Mouse (Mus musculus): Measurements from ENCODE around the gene Atp8b3. TPM values are rescaled to one million over a fixed set of nuclear protein-coding genes. Genes with fewer than 3 reads are reported as not detected.
A peak's percentile ranks its signal among the peaks of the same experiment; 100 is the strongest.

The Atp8b3 gene
- polyA plus RNA-seq, 1 experiment from 2014 or later, result 0.23 TPM

GRCm38 (mm10) chr10:80576351-80577194, 37.6 kb upstream of the Atp8b3 start:
- WGBS, result under 1% methylated on average over 92 of the region's 96 CpGs
- H3K27me3 ChIP-seq, result no peaks in the 10 kb centered on the region
- peak; percentile 2; the same call in 1 of the 2 replicates for ATAC-seq (replicated peaks; ENCODE audit: low FRiP score)
- peak overlapping the region; percentile 88 for H3K4me3 ChIP-seq (replicated peaks)
- peak overlapping the region; percentile 97 for H3K27ac ChIP-seq
- H3K9ac ChIP-seq, result peak overlapping the region; percentile 82
- peaks cover 70% of the 10 kb centered on the region for H3K4me1 ChIP-seq
- 0 out of 2 replicates have a peak, but pooled peaks cover 2% of the 10 kb centered on the region for H3K36me3 ChIP-seq
- H3K9me3 ChIP-seq (replicated peaks), result no peaks in the 10 kb centered on the region
- peak overlapping the region; percentile 96 for H3K4me2 ChIP-seq

GRCm38 (mm10) chr10:80575925-80576324, 37.0 kb upstream of the Atp8b3 start:
- 12% methylated on average over 17 of the region's 17 CpGs for WGBS
- Histone ChIP-seq H3K27me3 (no peaks in the 10 kb centered on the region), H3K4me3 (replicated peaks) (peak overlapping the region; percentile 88), H3K9me3 (replicated peaks) (no peaks in the 10 kb centered on the region), H3K4me1 (peaks cover 76% of the 10 kb centered on the region), H3K4me2 (peak overlapping the region; percentile 96), H3K27ac (0 out of 2 replicates have a peak overlapping the region, but pooled peaks have one; percentile 97), H3K36me3 (no peaks in the 10 kb centered on the region), H3K9ac (peak overlapping the region; percentile 82)
- no peak for ATAC-seq (replicated peaks; ENCODE audit: low FRiP score)

- 64% methylated on average over 3 of the region's 3 CpGs for WGBS
- H3K4me2 ChIP-seq, result peak overlapping the region; percentile 96; the same call in 1 of the 2 replicates
- peak overlapping the region; percentile 88; the same call in 1 of the 2 replicates for H3K4me3 ChIP-seq (replicated peaks)
- H3K9ac ChIP-seq, result peak overlapping the region; percentile 14; the same call in 1 of the 2 replicates
- H3K36me3 ChIP-seq, result no peaks in the 10 kb centered on the region
- no peaks in the 10 kb centered on the region for H3K9me3 ChIP-seq (replicated peaks)
- ATAC-seq (replicated peaks; ENCODE audit: low FRiP score), result no peak
- no peaks in the 10 kb centered on the region for H3K27me3 ChIP-seq
- H3K4me1 ChIP-seq, result peaks cover 86% of the 10 kb centered on the region
- H3K27ac ChIP-seq, result no peak overlapping the region
Observed at GRCm38 (mm10) chr10:80574896-80575295, 36.0 kb upstream of the Atp8b3 start.

- WGBS, result 54% methylated on average over 9 of the region's 9 CpGs
Observed at GRCm38 (mm10) chr10:80573944-80574343, 35.0 kb upstream of the Atp8b3 start.

GRCm38 (mm10) chr10:80572477-80572876, 33.6 kb upstream of the Atp8b3 start:
- peaks cover 77% of the 10 kb centered on the region for H3K4me1 ChIP-seq

More at GRCm38 (mm10) chr10:80573944-80574343, 35.0 kb upstream of the Atp8b3 start:
- no peaks in the 10 kb centered on the region for H3K36me3 ChIP-seq
- no peak for ATAC-seq (replicated peaks; ENCODE audit: low FRiP score)
- H3K9ac ChIP-seq, result no peak overlapping the region
- H3K27ac ChIP-seq, result no peak overlapping the region
- no peak overlapping the region for H3K4me3 ChIP-seq (replicated peaks)
- peak overlapping the region; percentile 4; the same call in 1 of the 2 replicates for H3K4me2 ChIP-seq
- no peaks in the 10 kb centered on the region for H3K9me3 ChIP-seq (replicated peaks)
- H3K27me3 ChIP-seq, result no peaks in the 10 kb centered on the region
- peaks cover 87% of the 10 kb centered on the region for H3K4me1 ChIP-seq

GRCm38 (mm10) chr10:80570871-80571836, 32.2 kb upstream of the Atp8b3 start:
- H3K27me3 ChIP-seq, result no peaks in the 10 kb centered on the region
- H3K9ac ChIP-seq, result peak overlapping the region; percentile 39
- H3K27ac ChIP-seq, result peak overlapping the region; percentile 74
- no peaks in the 10 kb centered on the region for H3K9me3 ChIP-seq (replicated peaks)
- ATAC-seq (replicated peaks; ENCODE audit: low FRiP score), result peak; percentile 19; the same call in 1 of the 2 replicates
- peak overlapping the region; percentile 59 for H3K4me2 ChIP-seq
- peaks cover 19% of the 10 kb centered on the region for H3K36me3 ChIP-seq
- WGBS, result 15% methylated on average over 29 of the region's 30 CpGs
- peaks cover 79% of the 10 kb centered on the region for H3K4me1 ChIP-seq
- H3K4me3 ChIP-seq (replicated peaks), result peak overlapping the region; percentile 25

More at GRCm38 (mm10) chr10:80572477-80572876, 33.6 kb upstream of the Atp8b3 start:
- Histone ChIP-seq H3K9ac (no peak overlapping the region), H3K9me3 (replicated peaks) (no peaks in the 10 kb centered on the region), H3K36me3 (peaks cover 14% of the 10 kb centered on the region), H3K27ac (peak overlapping the region; percentile 74; the same call in 1 of the 2 replicates), H3K4me3 (replicated peaks) (no peak overlapping the region; the same call in 1 of the 2 replicates), H3K27me3 (no peaks in the 10 kb centered on the region), H3K4me2 (no peak overlapping the region)
- no peak for ATAC-seq (replicated peaks; ENCODE audit: low FRiP score)
- WGBS, result 83% methylated on average over 2 of the region's 2 CpGs

- Histone ChIP-seq H3K4me1 (peaks cover 72% of the 10 kb centered on the region), H3K4me3 (replicated peaks) (peak overlapping the region; percentile 25; the same call in 1 of the 2 replicates), H3K27ac (0 out of 2 replicates have a peak overlapping the region, but pooled peaks have one; percentile 74), H3K27me3 (no peaks in the 10 kb centered on the region), H3K9ac (no peak overlapping the region), H3K9me3 (replicated peaks) (no peaks in the 10 kb centered on the region), H3K4me2 (peak overlapping the region; percentile 59; the same call in 1 of the 2 replicates), H3K36me3 (peaks cover 24% of the 10 kb centered on the region)
- 86% methylated on average over 10 of the region's 10 CpGs for WGBS
- no peak for ATAC-seq (replicated peaks; ENCODE audit: low FRiP score)
Observed at GRCm38 (mm10) chr10:80570419-80570818, 31.5 kb upstream of the Atp8b3 start.

GRCm38 (mm10) chr10:80569664-80570066, 30.7 kb upstream of the Atp8b3 start:
- 36% methylated on average over 10 of the region's 10 CpGs for WGBS
- peak overlapping the region; percentile 42 for H3K4me2 ChIP-seq
- H3K27ac ChIP-seq, result 0 out of 2 replicates have a peak overlapping the region, but pooled peaks have one; percentile 18

GRCm38 (mm10) chr10:80568876-80569275, 30.0 kb upstream of the Atp8b3 start:
- Histone ChIP-seq H3K9me3 (replicated peaks) (no peaks in the 10 kb centered on the region), H3K9ac (no peak overlapping the region), H3K36me3 (peaks cover 26% of the 10 kb centered on the region), H3K4me1 (peaks cover 56% of the 10 kb centered on the region), H3K27ac (no peak overlapping the region), H3K4me2 (no peak overlapping the region), H3K4me3 (replicated peaks) (no peak overlapping the region), H3K27me3 (no peaks in the 10 kb centered on the region)
- WGBS, result 93% methylated on average over 29 of the region's 29 CpGs
- no peak for ATAC-seq (replicated peaks; ENCODE audit: low FRiP score)

More at GRCm38 (mm10) chr10:80569664-80570066, 30.7 kb upstream of the Atp8b3 start:
- ATAC-seq (replicated peaks; ENCODE audit: low FRiP score), result peak; percentile 52; the same call in 1 of the 2 replicates
- H3K27me3 ChIP-seq, result no peaks in the 10 kb centered on the region
- H3K9ac ChIP-seq, result no peak overlapping the region
- H3K9me3 ChIP-seq (replicated peaks), result no peaks in the 10 kb centered on the region
- H3K4me1 ChIP-seq, result peaks cover 64% of the 10 kb centered on the region
- peaks cover 26% of the 10 kb centered on the region for H3K36me3 ChIP-seq
- H3K4me3 ChIP-seq (replicated peaks), result peak overlapping the region; percentile 17; the same call in 1 of the 2 replicates

- H3K9ac ChIP-seq, result no peak overlapping the region
- no peak overlapping the region for H3K4me3 ChIP-seq (replicated peaks)
- no peak overlapping the region for H3K4me2 ChIP-seq
- peaks cover 26% of the 10 kb centered on the region for H3K36me3 ChIP-seq
- no peaks in the 10 kb centered on the region for H3K9me3 ChIP-seq (replicated peaks)
- H3K27me3 ChIP-seq, result no peaks in the 10 kb centered on the region
- H3K27ac ChIP-seq, result no peak overlapping the region
- peaks cover 49% of the 10 kb centered on the region for H3K4me1 ChIP-seq
- 27% methylated on average over 17 of the region's 17 CpGs for WGBS
- no peak for ATAC-seq (replicated peaks; ENCODE audit: low FRiP score)
Observed at GRCm38 (mm10) chr10:80566375-80567092, 27.6 kb upstream of the Atp8b3 start.

Measured in kidney, embryonic 15.5 days (tissue).